9 mouse cellular contexts compared by ENCODE assay signal in genomic region chr5:140889539-140889938, GRCm38 (mm10). TPM values are rescaled to one million over a fixed set of nuclear protein-coding genes. Genes with fewer than 3 reads are reported as not detected.
A peak's percentile ranks its signal among the peaks of the same experiment; 100 is the strongest.
DNase-seq lines count a peak whose midpoint lies in the region; ATAC-seq and TF ChIP-seq lines count a peak whose summit lies in the region.
"Had no signal": no experiment of that assay in that cellular context is flagged by ENCODE, and none has a peak within 500 bp of the region (broad histone marks: within the 10 kb centered on the region; RNA-seq: fewer than 3 reads in every experiment).

No protein-coding gene starts in this region.

- H3K4me3 ChIP-seq in hindbrain, embryonic 10.5 days: no peak overlapping the region
- no peak overlapping the region for H3K4me3 ChIP-seq in hindbrain, embryonic 16.5 days (ENCODE audit: low read length)
- no peak overlapping the region for H3K4me3 ChIP-seq in ES-Bruce4 (ENCODE audit: low read depth, low read length)
- H3K4me3 ChIP-seq in intestine, embryonic 15.5 days (replicated peaks): no peak overlapping the region

- no peak overlapping the region for H3K4me2 ChIP-seq in hindbrain, embryonic 16.5 days (ENCODE audit: low read length)
- H3K4me2 ChIP-seq in intestine, embryonic 15.5 days (replicated peaks): 0 out of 2 replicates have a peak overlapping the region, but pooled peaks have one; percentile 2

- TF ChIP-seq CTCF in ES-Bruce4 (IDR thresholded peaks at IDR 0.05; ENCODE audit: low read depth, low read length): peak; percentile 76

- WGBS in hindbrain, embryonic 10.5 days: 44% methylated on average over 8 of the region's 8 CpGs
- WGBS in hindbrain, embryonic 16.5 days: 44% methylated on average over 7 of the region's 8 CpGs
- 45% methylated on average over 8 of the region's 8 CpGs for WGBS in intestine, embryonic 15.5 days

- H3K36me3 ChIP-seq in hindbrain, embryonic 10.5 days: no peaks in the 10 kb centered on the region
- no peaks in the 10 kb centered on the region for H3K36me3 ChIP-seq in hindbrain, embryonic 16.5 days (ENCODE audit: control insufficient read depth, insufficient read depth, low read length)
- H3K36me3 ChIP-seq in ES-Bruce4 (ENCODE audit: control insufficient read depth, insufficient read depth, low read length, poor library complexity, severe bottlenecking): no peaks in the 10 kb centered on the region
- H3K36me3 ChIP-seq in intestine, embryonic 15.5 days: no peaks in the 10 kb centered on the region

- peaks cover 13% of the 10 kb centered on the region; the same call in 1 of the 2 replicates for H3K4me1 ChIP-seq in hindbrain, embryonic 10.5 days (replicated peaks)
- H3K4me1 ChIP-seq in hindbrain, embryonic 16.5 days (ENCODE audit: control insufficient read depth, insufficient read depth, low read depth, low read length): no peaks in the 10 kb centered on the region; the same call in none of the 2 replicates
- H3K4me1 ChIP-seq in ES-Bruce4 (ENCODE audit: control insufficient read depth, insufficient read depth, low read length): no peaks in the 10 kb centered on the region
- peaks cover 15% of the 10 kb centered on the region; the same call in 1 of the 2 replicates for H3K4me1 ChIP-seq in intestine, embryonic 15.5 days (replicated peaks)

- H3K9ac ChIP-seq in hindbrain, embryonic 16.5 days (ENCODE audit: low read depth, low read length): no peak overlapping the region
- no peak overlapping the region for H3K9ac ChIP-seq in ES-Bruce4 (ENCODE audit: low read depth, poor library complexity, severe bottlenecking)
- no peak overlapping the region for H3K9ac ChIP-seq in intestine, embryonic 15.5 days

- peak; percentile 40 for DNase-seq in hindbrain, embryonic 10.5 days (ENCODE audit: low spot score)
- peak; percentile 46 for DNase-seq in c-Kit-positive CD71-negative TER-119-negative erythroid progenitor cells, embryonic 14.5 days (ENCODE audit: low read depth)
- DNase-seq in lung, adult 18-20 months: peak; percentile 29 to 35
- peak; percentile 24 for DNase-seq in spleen, adult 12 weeks (ENCODE audit: low spot score)

- 0 out of 2 replicates have a peak overlapping the region, but pooled peaks have one; percentile 35 for H3K27ac ChIP-seq in hindbrain, embryonic 10.5 days
- no peak overlapping the region for H3K27ac ChIP-seq in hindbrain, embryonic 16.5 days (ENCODE audit: low read depth, low read length)
- no peak overlapping the region for H3K27ac ChIP-seq in ES-Bruce4 (ENCODE audit: insufficient read depth, low read length)
- no peak overlapping the region for H3K27ac ChIP-seq in intestine, embryonic 15.5 days
- H3K27ac ChIP-seq: macrophage had no signal

- ATAC-seq in hindbrain, embryonic 16.5 days: no peak
- peak; percentile 58 for ATAC-seq in intestine, embryonic 15.5 days
- no peak for ATAC-seq in erythroid progenitor cell, adult 5-6 weeks (replicated peaks; ENCODE audit: low FRiP score, poor library complexity, severe bottlenecking)

- no peaks in the 10 kb centered on the region for H3K27me3 ChIP-seq in hindbrain, embryonic 10.5 days (ENCODE audit: insufficient read depth, poor library complexity, severe bottlenecking)
- no peaks in the 10 kb centered on the region for H3K27me3 ChIP-seq in hindbrain, embryonic 16.5 days (replicated peaks; ENCODE audit: control insufficient read depth, insufficient read depth, low read length)
- no peaks in the 10 kb centered on the region for H3K27me3 ChIP-seq in ES-Bruce4 (ENCODE audit: control insufficient read depth, insufficient read depth, low read length, poor library complexity, severe bottlenecking)
- H3K27me3 ChIP-seq in intestine, embryonic 15.5 days (replicated peaks): no peaks in the 10 kb centered on the region

- TF ChIP-seq POLR2A in ES-Bruce4 (IDR thresholded peaks at IDR 0.05; ENCODE audit: insufficient read depth, low read length): no peak

- TF ChIP-seq EP300 in ES-Bruce4 (IDR thresholded peaks at IDR 0.05; ENCODE audit: insufficient read depth, low read depth, low read length): no peak

- no peaks in the 10 kb centered on the region for H3K9me3 ChIP-seq in hindbrain, embryonic 10.5 days
- H3K9me3 ChIP-seq in hindbrain, embryonic 16.5 days (ENCODE audit: control insufficient read depth, low read length): no peaks in the 10 kb centered on the region
- H3K9me3 ChIP-seq in ES-Bruce4 (replicated peaks; ENCODE audit: control insufficient read depth, insufficient read depth, low read length, poor library complexity, severe bottlenecking): no peaks in the 10 kb centered on the region
- no peaks in the 10 kb centered on the region for H3K9me3 ChIP-seq in intestine, embryonic 15.5 days

RNA-seq across cellular contexts. Expression of gene Gna12, which starts 59.3 kb away (rescaled TPM):
- polyA plus RNA-seq in hindbrain, embryonic 10.5 days (2016; fragmentation: Nextera tagmentation; extraction: Ambion mirVana): 9.9 and 11.3 TPM in 2 replicates
- 10.3 and 11.1 TPM in 2 replicates for polyA plus RNA-seq in hindbrain, embryonic 16.5 days (2015; fragmentation: Nextera tagmentation; extraction: Ambion mirVana)
- polyA plus RNA-seq in ES-Bruce4 (2011; ENCODE audit: insufficient read depth, insufficient read length, low read depth, missing spikeins): 29.9 and 34.1 TPM in 2 replicates
- 29.5 and 37.8 TPM in 2 replicates for polyA plus RNA-seq in intestine, embryonic 15.5 days (2015; fragmentation: Nextera tagmentation; extraction: Ambion mirVana)
- total RNA-seq in erythroid progenitor cell, adult 5-6 weeks (2015; ENCODE audit: low replicate concordance): 10.9 and 19.8 TPM in 2 replicates
- total RNA-seq in erythroid progenitor cell, adult 5-6 weeks (2017; ENCODE audit: low replicate concordance): 11.9 and 12.6 TPM in 2 replicates
